Mouse (Mus musculus): ENCODE measurements around the gene Opcml.

GRCm38 (mm10) chr9:28940901-28941300 is 1150.3 kb downstream of the Opcml start:
- TF ChIP-seq CTCF (IDR thresholded peaks at IDR 0.05; ENCODE audit: extremely low read depth, insufficient read depth, insufficient read length, insufficient replicate concordance) (no peak), POLR2A (IDR thresholded peaks at IDR 0.05; ENCODE audit: low read depth, low read length) (no peak)

All from spleen, adult 2 months (tissue).